Comparison of ENCODE assay signal across 10 mouse cellular contexts in the genomic region with DNA sequence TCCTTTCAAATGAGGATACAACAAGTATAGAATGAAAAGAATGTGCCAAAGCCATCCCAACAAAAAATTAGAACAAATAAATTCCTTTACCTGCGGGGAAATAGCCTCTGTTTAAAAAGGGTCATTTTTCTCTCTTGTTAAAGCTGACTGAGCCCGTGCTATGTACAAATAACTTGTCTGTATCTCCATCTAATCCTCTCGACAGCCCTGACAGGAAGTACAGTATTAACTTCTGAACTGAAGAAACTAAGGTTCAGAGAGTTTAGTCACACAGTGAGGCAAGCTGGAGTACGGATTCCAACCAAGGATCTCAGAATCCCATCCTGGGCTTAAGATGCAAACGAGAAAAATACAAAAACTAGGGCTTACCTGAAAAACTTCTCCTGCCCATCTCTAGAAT.
"Had no signal": no experiment of that assay in that cellular context is flagged by ENCODE, and none has a peak within 500 bp of the region (broad histone marks: within the 10 kb centered on the region; RNA-seq: fewer than 3 reads in every experiment).

No protein-coding gene starts in this region.

- H3K27ac ChIP-seq: limb, embryonic 15.5 days; liver, embryonic 12.5 days; midbrain, embryonic 12.5 days; stomach, embryonic 15.5 days had no signal

- H3K9ac ChIP-seq: limb, embryonic 15.5 days; liver, embryonic 12.5 days; lung, embryonic 14.5 days; midbrain, embryonic 12.5 days; stomach, embryonic 15.5 days had no signal

- H3K36me3 ChIP-seq: limb, embryonic 15.5 days; liver, embryonic 12.5 days; midbrain, embryonic 12.5 days; stomach, embryonic 15.5 days had no signal

- H3K27me3 ChIP-seq: limb, embryonic 15.5 days; liver, embryonic 12.5 days; midbrain, embryonic 12.5 days; stomach, embryonic 15.5 days had no signal

- H3K9me3 ChIP-seq: limb, embryonic 15.5 days; liver, embryonic 12.5 days; midbrain, embryonic 12.5 days; stomach, embryonic 15.5 days had no signal

- H3K4me3 ChIP-seq: limb, embryonic 15.5 days; liver, embryonic 12.5 days; midbrain, embryonic 12.5 days; stomach, embryonic 15.5 days had no signal

- DNase-seq: kidney, postnatal 14 days; lung, embryonic 14.5 days; lung, postnatal 14 days; right cerebral cortex, postnatal 14 days; thymus, postnatal 4 days had no signal

- ATAC-seq: liver, embryonic 12.5 days; midbrain, embryonic 16.5 days had no signal

- H3K4me2 ChIP-seq: limb, embryonic 15.5 days; liver, embryonic 12.5 days; lung, embryonic 14.5 days; midbrain, embryonic 12.5 days; stomach, embryonic 15.5 days had no signal
